Mouse (Mus musculus) G1E (cell line): Measurements from ENCODE around the gene Ube2c. TPM values are rescaled to one million over a fixed set of nuclear protein-coding genes. Genes with fewer than 3 reads are reported as not detected.

Experiments
- ATAC-seq: 2 replicates; pipeline ENCODE4 v1.8.0; 2016; ENCODE audit warnings: mild to moderate bottlenecking; ENCODE audit not compliant: insufficient number of reproducible peaks, poor library complexity, low FRiP score, severe bottlenecking; ENCODE audit errors: extremely low read depth
- DNase-seq: peaks from one replicate; pipeline ENCODE4 v3.0.0; 2012; ENCODE audit warnings: low spot score
- H3K27me3 ChIP-seq: 2 replicates; pipeline ENCODE4 v1.6.1; 2012; ENCODE audit warnings: mild to moderate bottlenecking, low read length, inconsistent platforms; ENCODE audit not compliant: insufficient read depth
- H3K36me3 ChIP-seq: replicated peaks from 2 replicates; pipeline ENCODE3; 2012; ENCODE audit warnings: mild to moderate bottlenecking, inconsistent platforms
- H3K4me1 ChIP-seq: 2 replicates; pipeline ENCODE4 v1.6.1; 2012; ENCODE audit warnings: low read depth, low read length, inconsistent platforms, mixed read lengths; ENCODE audit not compliant: insufficient read depth
- H3K4me3 ChIP-seq: 2 replicates; pipeline ENCODE4 v1.5.1; 2012; ENCODE audit warnings: low read depth, mild to moderate bottlenecking, inconsistent platforms, low read length, moderate library complexity, mixed read lengths
- H3K9me3 ChIP-seq: replicated peaks from 2 replicates; pipeline ENCODE4 v1.6.1; 2012; ENCODE audit warnings: inconsistent platforms
- CTCF ChIP-seq: IDR thresholded peaks from 2 replicates; pipeline ENCODE4 v1.5.1; 2012; ENCODE audit warnings: low read depth, low read length, inconsistent platforms, mixed read lengths
- GATA1 ChIP-seq: IDR thresholded peaks from 2 replicates; pipeline ENCODE4 v1.6.1; 2012; ENCODE audit warnings: borderline replicate concordance, low read length, inconsistent platforms, mixed read lengths
- GATA2 ChIP-seq: IDR thresholded peaks from 2 replicates; pipeline ENCODE4 v1.6.1; 2012; ENCODE audit warnings: low read depth, low read length, inconsistent platforms, borderline replicate concordance
- POLR2AphosphoS5 ChIP-seq: IDR thresholded peaks from 2 replicates; pipeline ENCODE4 v1.6.1; 2012; ENCODE audit warnings: low read depth, low read length, inconsistent platforms; ENCODE audit not compliant: insufficient replicate concordance
- TAL1 ChIP-seq: conservative IDR thresholded peaks from 2 replicates; pipeline ENCODE4 v1.6.1; 2012; ENCODE audit warnings: low read depth, low read length, inconsistent platforms, mixed read lengths
- polyA plus RNA-seq: library from polyadenylated mRNA; stranded (reverse); fragments of >175 nt; gene quantifications from 2 replicates; pipeline ENCODE4 v1.2.3, GENCODE M21; 2012
- total RNA-seq, 2 experiments: library from RNA; stranded (forward) in 1 of 2; stranded (reverse) in 1 of 2; fragments of 200-1000 nt in 1 of 2; fragments of >200 nt in 1 of 2; fragmentation: Nextera tagmentation in 1 of 2; gene quantifications; 2 replicates each; pipeline ENCODE4 v1.2.3; 2014 to 2017

Gene Ube2c
- total and polyA plus RNA-seq, 3 experiments: 102 to 411 (median 127) TPM

- TF ChIP-seq CTCF (no peak), POLR2AphosphoS5 (0 out of 2 replicates have a peak, but pooled peaks have one; percentile 22)
- Histone ChIP-seq H3K4me1 (peaks cover 34% of the 10 kb centered on the region), H3K36me3 (peaks cover 64% of the 10 kb centered on the region), H3K4me3 (peak overlapping the region; percentile 81), H3K27me3 (no peaks in the 10 kb centered on the region), H3K9me3 (no peaks in the 10 kb centered on the region)
- DNase-seq: peak; percentile 39
- ATAC-seq: peak; percentile 32
Measured at GRCm38 (mm10) chr2:164805332-164805718, 35.6 kb downstream of the Ube2c start.

GRCm38 (mm10) chr2:164806614-164807013, 36.9 kb downstream of the Ube2c start:
- DNase-seq (no peak), ATAC-seq (no peak)
- TF ChIP-seq TAL1: no peak
- Histone ChIP-seq H3K36me3 (peaks cover 60% of the 10 kb centered on the region), H3K4me3 (no peak overlapping the region), H3K27me3 (no peaks in the 10 kb centered on the region), H3K4me1 (peaks cover 34% of the 10 kb centered on the region), H3K9me3 (no peaks in the 10 kb centered on the region)

- no peak for ATAC-seq
- H3K36me3 ChIP-seq: peaks cover 73% of the 10 kb centered on the region
- TF ChIP-seq CTCF (no peak), GATA1 (no peak), GATA2 (no peak), POLR2AphosphoS5 (no peak), TAL1 (no peak)
- peaks cover 6% of the 10 kb centered on the region; the same call in 1 of the 2 replicates for H3K4me1 ChIP-seq
- no peak for DNase-seq
- H3K27me3 ChIP-seq: no peaks in the 10 kb centered on the region
- no peak overlapping the region for H3K4me3 ChIP-seq
- H3K9me3 ChIP-seq: no peaks in the 10 kb centered on the region
Measured at GRCm38 (mm10) chr2:164813557-164813956, 43.9 kb downstream of the Ube2c start.

DNA sequence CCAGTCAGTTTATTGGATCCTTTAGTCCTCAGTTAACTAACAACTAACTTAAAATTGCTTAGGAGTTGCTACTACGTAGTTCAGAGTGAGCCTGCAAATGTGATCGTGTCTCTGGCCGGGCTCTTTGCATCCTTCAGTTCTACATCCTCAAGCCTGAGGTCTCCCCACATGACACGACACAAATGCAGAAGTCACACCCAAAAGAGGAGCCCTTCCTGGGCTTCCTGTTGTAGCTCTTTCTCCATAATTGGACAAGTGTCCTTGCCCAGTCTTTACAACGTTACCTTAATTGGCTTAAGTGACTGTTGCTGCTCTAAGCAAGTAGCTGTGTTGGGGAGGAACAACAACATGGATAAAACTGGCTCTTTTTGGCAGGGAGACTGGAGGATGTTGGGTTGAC, 45.6 kb downstream of the Ube2c start:
- Histone ChIP-seq H3K4me3 (no peak overlapping the region), H3K36me3 (peaks cover 70% of the 10 kb centered on the region), H3K27me3 (no peaks in the 10 kb centered on the region), H3K9me3 (no peaks in the 10 kb centered on the region), H3K4me1 (peaks cover 6% of the 10 kb centered on the region; the same call in 1 of the 2 replicates)
- TF ChIP-seq CTCF (no peak), GATA2 (no peak), TAL1 (no peak), GATA1 (no peak), POLR2AphosphoS5 (no peak)
- DNase-seq (no peak), ATAC-seq (no peak)

DNA sequence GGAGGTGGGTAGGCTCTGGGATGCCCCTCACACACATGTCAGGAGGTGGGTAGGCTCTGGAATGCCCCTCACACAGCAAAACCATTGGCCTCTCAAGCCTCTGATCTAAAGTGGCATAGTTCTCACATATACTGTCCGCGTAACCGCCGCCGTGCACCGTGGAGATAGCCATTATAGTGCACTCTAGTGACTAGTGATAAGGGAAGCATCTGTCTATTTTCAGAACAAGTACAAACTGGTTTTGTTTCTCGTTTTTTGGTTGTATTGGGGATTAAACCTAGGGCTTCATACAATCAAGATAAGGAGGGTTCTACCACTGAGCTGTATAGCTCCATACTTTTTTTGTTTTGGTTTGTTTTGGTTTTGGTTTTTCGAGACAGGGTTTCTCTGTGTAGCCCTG, 46.1 kb downstream of the Ube2c start:
- no peak for TF ChIP-seq CTCF
- TF ChIP-seq GATA1: no peak
- no peaks in the 10 kb centered on the region for H3K9me3 ChIP-seq
- DNase-seq (no peak), ATAC-seq (no peak)
- peaks cover 6% of the 10 kb centered on the region; the same call in 1 of the 2 replicates for H3K4me1 ChIP-seq
- H3K27me3 ChIP-seq: no peaks in the 10 kb centered on the region
- no peak overlapping the region for H3K4me3 ChIP-seq
- peaks cover 70% of the 10 kb centered on the region for H3K36me3 ChIP-seq

DNA sequence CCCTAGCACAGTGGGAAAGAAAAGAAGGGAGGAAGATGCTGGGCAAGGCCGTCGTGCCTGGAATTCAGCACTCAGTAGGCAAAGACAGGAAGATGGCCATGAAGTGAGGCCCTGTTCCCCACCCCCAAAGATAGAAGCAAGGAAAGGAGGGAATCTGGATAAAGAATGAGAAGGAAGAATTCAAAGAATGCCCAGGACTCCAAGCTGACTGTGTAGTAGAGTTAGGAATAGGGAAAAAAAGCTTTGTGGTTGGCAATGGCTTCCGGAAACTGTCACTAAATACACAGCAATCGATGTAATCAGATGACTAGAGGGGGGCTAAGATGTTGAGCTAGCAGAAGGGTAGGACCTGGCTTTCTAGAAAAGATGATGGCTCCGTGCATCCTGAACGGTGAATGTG, 47.5 kb downstream of the Ube2c start:
- H3K9me3 ChIP-seq: no peaks in the 10 kb centered on the region
- peaks cover 74% of the 10 kb centered on the region for H3K36me3 ChIP-seq
- no peak for DNase-seq
- no peak overlapping the region for H3K4me3 ChIP-seq
- H3K4me1 ChIP-seq: peaks cover 13% of the 10 kb centered on the region
- no peak for ATAC-seq
- TF ChIP-seq POLR2AphosphoS5 (no peak), TAL1 (no peak), CTCF (no peak), GATA2 (no peak), GATA1 (no peak)
- no peaks in the 10 kb centered on the region for H3K27me3 ChIP-seq

- no peak overlapping the region for H3K4me3 ChIP-seq
- no peaks in the 10 kb centered on the region for H3K27me3 ChIP-seq
- H3K4me1 ChIP-seq: peaks cover 16% of the 10 kb centered on the region
- no peak for DNase-seq
- ATAC-seq: no peak
- H3K36me3 ChIP-seq: peaks cover 69% of the 10 kb centered on the region
- TF ChIP-seq GATA2 (no peak), GATA1 (no peak)
- H3K9me3 ChIP-seq: no peaks in the 10 kb centered on the region
Measured at GRCm38 (mm10) chr2:164817703-164818102, 48.0 kb downstream of the Ube2c start.
